Mouse (Mus musculus) bone marrow, adult 2 months (tissue): ENCODE results near the gene Olfr543.

ENCODE experiments used
- CTCF ChIP-seq: fragments of 200-500 bp; IDR thresholded peaks from 2 replicates; pipeline ENCODE4 v1.5.1; 2011; ENCODE audit warnings: low read length, control low read depth; ENCODE audit not compliant: control insufficient read depth, insufficient read depth
- POLR2A ChIP-seq: fragments of 200-500 bp; IDR thresholded peaks from 2 replicates; pipeline ENCODE4 v1.6.1; 2011; ENCODE audit warnings: low read depth, mild to moderate bottlenecking, control low read depth, low read length, borderline replicate concordance; ENCODE audit not compliant: control insufficient read depth

DNA sequence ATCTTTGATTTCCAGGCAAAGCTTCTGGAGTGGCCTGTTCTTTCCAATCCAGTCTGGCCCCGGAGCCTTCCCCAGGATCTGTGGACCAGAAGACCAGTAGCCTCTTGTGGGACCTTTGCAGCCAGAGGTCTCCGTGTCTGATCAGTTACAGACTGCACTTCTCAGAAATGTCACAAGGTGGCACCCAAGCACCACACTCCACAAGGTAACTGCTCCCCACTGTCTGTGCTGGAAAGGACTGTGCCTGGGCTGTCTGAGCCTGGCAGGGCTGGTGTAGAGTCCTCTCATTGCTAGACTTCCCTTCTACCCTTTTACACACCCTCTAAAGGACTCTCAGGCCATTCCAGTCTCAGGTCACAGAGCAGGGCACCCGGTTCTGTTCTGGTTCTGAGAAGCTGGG, 25.4 kb upstream of the Olfr543 start:
- TF ChIP-seq POLR2A: no peak
- peak; percentile 77 for TF ChIP-seq CTCF
